Mouse (Mus musculus) heart, embryonic 14.5 days (tissue): ENCODE measurements around the gene Sdr39u1. TPM values are rescaled to one million over a fixed set of nuclear protein-coding genes. Genes with fewer than 3 reads are reported as not detected.

ENCODE experiments used
- ATAC-seq: fragments of 200-750 bp; cut with Nextera tagmentation; 2 replicates; pipeline ENCODE4 v1.8.0; 2017; ENCODE audit warnings: low read depth, moderate TSS enrichment; ENCODE audit not compliant: insufficient number of reproducible peaks, insufficient read depth, low FRiP score
- H3K27ac ChIP-seq, 2 experiments: fragments of 200-500 bp in 1 of 2; fragments of 300-500 bp in 1 of 2; sonication (generic) in 1 of 2; replicated peaks in 1 of 2; 2 replicates each; pipeline ENCODE4 v1.5.1; 2012 to 2014; ENCODE audit warnings: low read depth in 2 of 2, low read length in 2 of 2, control low read depth in 1 of 2, mild to moderate bottlenecking in 1 of 2, mixed read lengths in 1 of 2; ENCODE audit not compliant: control insufficient read depth in 1 of 2, insufficient read depth in 1 of 2
- H3K27me3 ChIP-seq: fragments of 300-500 bp; sonication (generic); 2 replicates; pipeline ENCODE4 v1.6.1; 2014; ENCODE audit warnings: mild to moderate bottlenecking, low read length, control low read depth; ENCODE audit not compliant: control insufficient read depth, insufficient read depth
- H3K36me3 ChIP-seq: fragments of 300-500 bp; sonication (generic); 2 replicates; pipeline ENCODE4 v1.6.1; 2014; ENCODE audit warnings: mild to moderate bottlenecking, control low read depth, low read length, mixed read lengths; ENCODE audit not compliant: control insufficient read depth, insufficient read depth
- H3K4me1 ChIP-seq, 2 experiments: fragments of 200-500 bp in 1 of 2; fragments of 300-500 bp in 1 of 2; sonication (generic) in 1 of 2; 2 replicates each; pipeline ENCODE4 v1.6.1; 2012 to 2014; ENCODE audit warnings: low read length in 2 of 2, control low read depth in 1 of 2, mixed read lengths in 1 of 2; ENCODE audit not compliant: control insufficient read depth in 2 of 2, insufficient read depth in 2 of 2
- H3K4me2 ChIP-seq: fragments of 300-500 bp; sonication (generic); 2 replicates; pipeline ENCODE4 v1.6.1; 2014; ENCODE audit warnings: mild to moderate bottlenecking, low read length
- H3K4me3 ChIP-seq, 2 experiments: fragments of 200-500 bp in 1 of 2; fragments of 300-500 bp in 1 of 2; sonication (generic) in 1 of 2; 2 replicates each; pipeline ENCODE4 v1.5.1; 2012 to 2014; ENCODE audit warnings: low read length in 2 of 2, mild to moderate bottlenecking in 2 of 2, control low read depth in 1 of 2, low read depth in 1 of 2, moderate library complexity in 1 of 2; ENCODE audit not compliant: control insufficient read depth in 1 of 2, insufficient read depth in 1 of 2
- H3K9ac ChIP-seq: fragments of 300-500 bp; sonication (generic); 2 replicates; pipeline ENCODE4 v1.6.1; 2014; ENCODE audit warnings: mild to moderate bottlenecking, low read length
- H3K9me3 ChIP-seq: fragments of 300-500 bp; sonication (generic); 2 replicates; pipeline ENCODE4 v1.6.1; 2016; ENCODE audit warnings: low read length, control low read depth; ENCODE audit not compliant: control insufficient read depth
- WGBS: fragments of 180-500 bp; shearing (Covaris S2); extraction: QIAGEN DNeasy Blood & Tissue Kit; methylation state at CpG from one replicate; pipeline ENCODE4 v1.1.7; 2014; 5-methylcytosine and 5-hydroxymethylcytosine counted together
- polyA plus RNA-seq: library from polyadenylated mRNA; unstranded; fragments of >200 nt; fragmentation: Nextera tagmentation; extraction: Ambion mirVana; gene quantifications from 2 replicates; pipeline ENCODE4 v1.2.1, GENCODE M21; 2014

Sdr39u1 gene
- polyA plus RNA-seq, 1 experiment from 2014 or later: 51.6 TPM

GRCm38 (mm10) chr14:55929263-55929997 lies 29.3 kb upstream of the Sdr39u1 start:
- H3K36me3 ChIP-seq: no peaks in the 10 kb centered on the region
- no peak overlapping the region for H3K4me2 ChIP-seq
- no peak for ATAC-seq
- no peaks in the 10 kb centered on the region for H3K9me3 ChIP-seq
- WGBS: 49% methylated on average over 12 of the region's 12 CpGs
- H3K27ac ChIP-seq: no peak overlapping the region
- H3K4me3 ChIP-seq: no peak overlapping the region
- no peak overlapping the region for H3K9ac ChIP-seq
- H3K27me3 ChIP-seq: no peaks in the 10 kb centered on the region
- peaks cover 0 to 3% of the 10 kb centered on the region in 2 experiments; a peak in 1 of 4 replicates for H3K4me1 ChIP-seq

GRCm38 (mm10) chr14:55926847-55927246 lies 26.8 kb upstream of the Sdr39u1 start:
- Histone ChIP-seq H3K36me3 (no peaks in the 10 kb centered on the region), H3K9me3 (no peaks in the 10 kb centered on the region), H3K4me3 (no peak overlapping the region), H3K27me3 (no peaks in the 10 kb centered on the region), H3K4me1 (peaks cover 3 to 6% of the 10 kb centered on the region in 2 experiments; a peak in 2 of 4 replicates), H3K27ac (no peak overlapping the region), H3K4me2 (no peak overlapping the region), H3K9ac (no peak overlapping the region)
- 84% methylated on average over 4 of the region's 4 CpGs for WGBS
- ATAC-seq: no peak

- no peaks in the 10 kb centered on the region for H3K9me3 ChIP-seq
- H3K36me3 ChIP-seq: no peaks in the 10 kb centered on the region
- H3K4me3 ChIP-seq: no peak overlapping the region
- no peak overlapping the region for H3K27ac ChIP-seq
- no peak for ATAC-seq
- no peak overlapping the region for H3K4me2 ChIP-seq
- no peak overlapping the region for H3K9ac ChIP-seq
- H3K4me1 ChIP-seq: peaks cover 3 to 6% of the 10 kb centered on the region in 2 experiments; a peak in 2 of 4 replicates
- H3K27me3 ChIP-seq: no peaks in the 10 kb centered on the region
- 12% methylated on average over 7 of the region's 7 CpGs for WGBS
These were observed 22.6 kb upstream of the Sdr39u1 start for GRCm38 (mm10) chr14:55922475-55923232.

- H3K27me3 ChIP-seq: no peaks in the 10 kb centered on the region
- H3K4me3 ChIP-seq: no peak overlapping the region
- ATAC-seq: no peak
- peaks cover 3 to 6% of the 10 kb centered on the region in 2 experiments; a peak in 2 of 4 replicates for H3K4me1 ChIP-seq
- no peak overlapping the region for H3K9ac ChIP-seq
- H3K27ac ChIP-seq: no peak overlapping the region
- WGBS: 36% methylated on average over 14 of the region's 14 CpGs
- no peaks in the 10 kb centered on the region for H3K36me3 ChIP-seq
- no peaks in the 10 kb centered on the region for H3K9me3 ChIP-seq
- H3K4me2 ChIP-seq: no peak overlapping the region
These were observed 18.4 kb upstream of the Sdr39u1 start for GRCm38 (mm10) chr14:55918240-55919082.

- WGBS: 50% methylated on average over 4 of the region's 4 CpGs
- Histone ChIP-seq H3K36me3 (no peaks in the 10 kb centered on the region), H3K9me3 (no peaks in the 10 kb centered on the region), H3K9ac (no peak overlapping the region), H3K27me3 (no peaks in the 10 kb centered on the region), H3K4me2 (no peak overlapping the region), H3K4me1 (no peaks in the 10 kb centered on the region), H3K4me3 (no peak overlapping the region), H3K27ac (no peak overlapping the region)
- ATAC-seq: no peak
These were observed 13.3 kb upstream of the Sdr39u1 start for GRCm38 (mm10) chr14:55913406-55913805.

- no peak for ATAC-seq
- Histone ChIP-seq H3K4me3 (no peak overlapping the region), H3K36me3 (no peaks in the 10 kb centered on the region), H3K27ac (no peak overlapping the region), H3K9ac (no peak overlapping the region), H3K4me2 (no peak overlapping the region), H3K4me1 (peaks cover 4% of the 10 kb centered on the region in 2 experiments; a peak in 3 of 4 replicates), H3K27me3 (no peaks in the 10 kb centered on the region), H3K9me3 (no peaks in the 10 kb centered on the region)
- 7% methylated on average over 1 of the region's 1 CpGs for WGBS
These were observed 5.4 kb upstream of the Sdr39u1 start for GRCm38 (mm10) chr14:55905518-55905917.

GRCm38 (mm10) chr14:55900414-55900755 lies 292 bp upstream of the Sdr39u1 start:
- 6% methylated on average over 12 of the region's 12 CpGs for WGBS
- H3K9me3 ChIP-seq: no peaks in the 10 kb centered on the region
- peak overlapping the region in 1 of 2 experiments; percentile 51; a peak in 1 of 4 replicates for H3K27ac ChIP-seq
- H3K4me1 ChIP-seq: peaks cover 6 to 11% of the 10 kb centered on the region in 2 experiments; a peak in 3 of 4 replicates
- no peak for ATAC-seq
- peaks cover 28% of the 10 kb centered on the region for H3K36me3 ChIP-seq
- peak overlapping the region; percentile 75 for H3K9ac ChIP-seq
- H3K4me3 ChIP-seq: peak overlapping the region; percentile 45 to 48
- H3K27me3 ChIP-seq: no peaks in the 10 kb centered on the region
- peak overlapping the region; percentile 71 for H3K4me2 ChIP-seq
